Mouse (Mus musculus) frontal cortex, adult (tissue): ENCODE data around the gene Gprc5d.

Experiments
- ATAC-seq: cut with Nextera tagmentation; 2 replicates; pipeline ENCODE4 v1.9.2; 2017; ENCODE audit warnings: mild to moderate bottlenecking, moderate library complexity, mixed read lengths; ENCODE audit not compliant: low TSS enrichment

Gene Gprc5d

GRCm38 (mm10) chr6:135118183-135118582, at the start of gene Gprc5d:
Gprc5d (minus strand) TSS chr6:135118283.
- ATAC-seq: no peak

DNA sequence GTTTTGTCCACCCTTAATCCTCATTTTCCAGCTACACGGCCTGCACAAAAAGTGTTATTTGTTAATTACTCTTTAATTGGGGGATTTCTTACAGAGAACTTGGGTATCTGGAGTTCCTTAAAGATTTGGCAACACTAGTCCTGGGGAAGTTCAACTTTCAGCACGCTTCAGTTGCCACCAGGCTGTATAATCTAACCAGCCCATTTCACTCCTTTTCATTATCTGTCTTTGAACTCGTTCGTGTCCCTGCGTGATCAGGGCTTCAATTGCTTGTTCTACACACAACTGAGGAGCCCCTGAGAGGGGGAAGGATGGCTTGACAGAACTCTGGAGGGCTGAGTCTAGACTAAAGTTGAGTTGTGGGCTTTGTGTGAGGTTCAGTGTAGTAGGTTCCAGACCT, 48.6 kb upstream of the Gprc5d start:
- no peak for ATAC-seq

- ATAC-seq: no peak
Observed at GRCm38 (mm10) chr6:135166262-135166661, 48.2 kb upstream of the Gprc5d start.

GRCm38 (mm10) chr6:135165706-135166105, 47.6 kb upstream of the Gprc5d start:
- ATAC-seq: no peak

- ATAC-seq: no peak
Observed at GRCm38 (mm10) chr6:135165191-135165590, 47.1 kb upstream of the Gprc5d start.

- no peak for ATAC-seq
Observed at GRCm38 (mm10) chr6:135162861-135163260, 44.8 kb upstream of the Gprc5d start.

- ATAC-seq: no peak
Observed at GRCm38 (mm10) chr6:135162311-135162710, 44.2 kb upstream of the Gprc5d start.

- no peak for ATAC-seq
Observed at GRCm38 (mm10) chr6:135161356-135161755, 43.3 kb upstream of the Gprc5d start.

- ATAC-seq: no peak
Observed at GRCm38 (mm10) chr6:135158509-135158908, 40.4 kb upstream of the Gprc5d start.

- ATAC-seq: no peak
Observed at GRCm38 (mm10) chr6:135157496-135157895, 39.4 kb upstream of the Gprc5d start.

- no peak for ATAC-seq
Observed at GRCm38 (mm10) chr6:135156597-135156996, 38.5 kb upstream of the Gprc5d start.

DNA sequence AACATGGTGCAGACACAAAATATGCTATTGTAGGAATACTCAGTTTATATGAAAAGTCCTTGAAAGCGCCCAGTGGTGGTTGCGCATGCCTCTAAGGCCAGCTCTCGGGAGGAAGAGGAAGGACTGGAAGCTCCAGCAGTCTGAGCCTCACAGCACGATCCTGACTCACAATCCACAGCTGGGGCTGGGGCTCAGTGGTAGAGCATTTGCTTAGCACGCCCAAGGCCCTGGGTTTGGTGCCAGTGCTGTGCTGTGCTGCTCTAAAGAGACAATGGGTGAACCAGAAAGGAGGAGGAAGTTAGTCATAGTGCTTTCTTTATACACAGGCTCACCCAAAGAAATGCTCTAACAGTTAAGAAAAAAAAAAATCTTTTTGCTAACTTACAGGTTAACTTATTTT, 35.6 kb upstream of the Gprc5d start:
- peak; percentile 58 for ATAC-seq

GRCm38 (mm10) chr6:135150311-135150710, 32.2 kb upstream of the Gprc5d start:
- ATAC-seq: peak; percentile 79

GRCm38 (mm10) chr6:135149722-135150121, 31.6 kb upstream of the Gprc5d start:
- no peak for ATAC-seq

DNA sequence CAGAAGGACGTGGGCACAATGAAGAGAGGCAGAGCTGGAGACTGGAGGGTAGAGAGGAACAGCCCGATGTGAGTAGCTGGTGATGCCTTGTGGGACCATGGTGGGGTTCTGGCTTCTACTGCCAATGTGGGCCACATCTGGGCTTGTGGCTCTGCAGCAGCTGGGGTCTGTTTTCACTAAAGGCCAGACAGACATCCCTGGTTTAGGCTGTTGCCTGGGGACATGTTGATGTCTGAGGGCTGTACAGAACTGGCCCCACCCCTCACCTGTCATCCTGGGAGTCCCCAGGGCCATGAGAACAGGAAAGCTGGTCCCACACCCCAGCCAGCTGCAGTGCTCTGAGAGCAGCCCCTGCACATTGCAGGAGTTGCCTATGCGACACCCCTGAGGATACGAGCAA, 31.1 kb upstream of the Gprc5d start:
- no peak for ATAC-seq

GRCm38 (mm10) chr6:135148506-135148905, 30.4 kb upstream of the Gprc5d start:
- ATAC-seq: no peak

GRCm38 (mm10) chr6:135145976-135146375, 27.9 kb upstream of the Gprc5d start:
- ATAC-seq: no peak

GRCm38 (mm10) chr6:135144516-135144915, 26.4 kb upstream of the Gprc5d start:
- ATAC-seq: peak; percentile 90

DNA sequence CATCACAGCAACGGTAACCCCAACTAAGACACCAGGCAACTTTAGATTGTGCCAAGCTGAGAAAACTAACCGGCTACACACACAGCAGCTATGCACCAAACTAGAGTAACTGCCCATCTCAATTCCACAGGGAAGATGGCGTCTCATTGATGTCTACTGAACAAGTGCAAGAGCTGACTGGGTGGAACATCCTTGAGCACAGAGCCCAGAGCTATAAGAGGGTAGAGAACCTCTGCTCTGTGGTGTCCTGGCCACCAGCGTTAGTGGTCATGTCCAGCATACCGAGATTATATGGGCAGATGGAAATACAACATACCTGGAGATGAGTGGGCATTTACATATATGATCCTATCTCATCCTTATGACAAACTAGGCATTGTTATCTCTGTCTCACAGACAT, 25.1 kb upstream of the Gprc5d start:
- ATAC-seq: no peak

GRCm38 (mm10) chr6:135141451-135142147, 23.5 kb upstream of the Gprc5d start:
- ATAC-seq: peak; percentile 79

DNA sequence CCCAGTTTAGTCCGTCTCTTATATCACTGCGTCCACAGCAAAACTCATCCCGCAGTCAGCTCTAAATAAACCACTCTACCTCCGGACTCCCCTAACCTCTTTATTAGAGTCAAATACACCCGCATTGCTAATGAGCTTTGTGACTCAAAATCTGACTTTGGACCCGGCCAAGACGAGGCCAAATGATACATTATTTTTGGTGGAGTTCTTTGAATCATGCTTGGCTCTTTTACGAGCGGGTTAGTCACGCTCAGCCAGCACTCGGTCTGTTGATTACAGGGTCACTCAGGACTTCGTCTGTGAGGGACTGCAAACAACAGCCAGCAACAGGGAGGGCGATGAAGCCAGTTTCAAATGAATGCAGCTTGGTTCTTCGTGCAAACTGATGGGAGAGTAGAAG, 20.7 kb upstream of the Gprc5d start:
- ATAC-seq: no peak

GRCm38 (mm10) chr6:135138207-135138606, 20.1 kb upstream of the Gprc5d start:
- ATAC-seq: no peak

- no peak for ATAC-seq
Observed at GRCm38 (mm10) chr6:135137736-135138135, 19.7 kb upstream of the Gprc5d start.
